Mouse (Mus musculus) lung, postnatal 10 days (tissue): ENCODE results near the gene Carns1.
"Not testable (repeated sequence)": the region's sequence is repeated elsewhere in the genome, so short reads cannot be mapped to it uniquely, and the experiment has no call there.

Experiments
- DNase-seq: peaks from one replicate; pipeline ENCODE4 v3.0.0; 2021

The Carns1 gene

DNA sequence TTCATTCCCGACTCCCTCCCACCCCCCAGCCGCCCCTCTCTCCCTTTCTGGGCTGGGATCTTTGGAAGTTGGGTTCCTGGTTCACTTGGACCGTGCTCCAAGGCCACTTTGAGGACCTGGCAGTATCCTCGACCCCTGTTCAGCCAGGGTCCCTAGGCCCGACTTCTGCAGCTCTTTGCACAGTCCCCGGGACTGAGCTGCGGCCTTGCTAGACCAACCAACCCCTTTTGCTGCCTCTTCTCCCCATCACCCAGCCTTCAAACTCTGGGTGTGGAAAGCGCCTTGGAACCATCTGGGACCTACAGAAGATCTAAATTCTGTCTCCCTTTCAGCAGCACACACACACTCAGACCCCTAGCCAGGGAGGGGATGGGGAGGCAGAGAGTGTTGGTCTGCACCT is 26.5 kb downstream of the Carns1 start:
- DNase-seq, result no peak

DNA sequence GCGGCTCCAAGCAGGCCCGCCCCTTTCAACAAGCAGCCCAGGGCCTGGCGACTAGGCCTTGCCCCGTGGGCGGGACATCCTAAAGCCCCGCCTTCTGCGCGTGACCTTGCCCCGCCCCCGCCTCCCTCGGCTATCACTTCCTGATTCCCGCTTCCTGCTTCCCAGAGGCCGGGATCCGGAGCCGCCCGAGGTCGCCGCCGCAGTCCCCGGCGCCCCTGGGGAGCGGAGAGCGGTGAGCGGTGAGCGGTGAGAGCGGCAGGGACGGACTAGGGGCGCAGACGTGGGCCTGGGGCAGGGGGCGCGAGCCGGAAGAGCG is 26.8 kb downstream of the Carns1 start, which contains the start of gene Coro1b:
Gene Coro1b (plus strand): TSS at position 129 of the 316 bp plus-strand sequence.
- DNase-seq, result peak; percentile 98

GRCm38 (mm10) chr19:4147782-4148490 is 27.3 kb downstream of the Carns1 start:
- no peak for DNase-seq

- no peak for DNase-seq
Observed at GRCm38 (mm10) chr19:4147022-4147405, 28.3 kb downstream of the Carns1 start.

DNA sequence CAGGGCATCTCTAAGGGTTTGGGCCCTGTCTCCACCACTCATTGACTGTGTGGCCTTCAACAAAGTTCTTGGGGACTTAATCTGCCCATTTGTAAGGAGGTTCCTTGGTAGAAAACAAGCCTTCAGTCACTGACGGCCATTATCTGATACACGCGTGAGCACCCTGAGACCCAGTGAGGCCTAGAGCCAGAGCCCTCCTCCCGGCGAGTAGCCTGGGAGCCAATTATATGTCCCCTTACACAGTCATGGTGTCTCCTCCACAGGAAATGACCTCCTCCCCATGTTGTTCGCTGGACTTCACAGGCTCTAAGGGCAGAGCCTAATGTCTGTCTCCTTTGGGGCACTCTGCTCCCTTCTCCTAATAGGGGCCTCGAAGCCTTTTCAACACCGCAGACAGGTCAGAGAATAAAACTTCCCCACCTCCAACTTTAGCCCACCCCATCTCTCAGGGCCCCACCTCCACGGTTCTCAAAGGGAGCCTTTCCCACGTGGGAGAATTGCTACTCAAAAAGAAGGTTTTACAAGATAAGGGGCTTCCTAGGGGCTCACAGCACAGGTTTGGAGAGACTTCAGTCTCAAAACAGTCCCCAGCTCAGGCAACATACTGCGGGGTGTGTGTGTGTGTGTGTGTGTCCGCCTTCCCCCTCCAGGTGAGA is 28.8 kb downstream of the Carns1 start:
- DNase-seq, result no peak

GRCm38 (mm10) chr19:4145936-4146335 is 29.3 kb downstream of the Carns1 start:
- DNase-seq, result no peak

- DNase-seq, result no peak
Observed at GRCm38 (mm10) chr19:4144550-4145498, 30.5 kb downstream of the Carns1 start.

- no peak for DNase-seq
Observed at GRCm38 (mm10) chr19:4143759-4144268, 31.5 kb downstream of the Carns1 start, which contains the start of gene Cabp4. TSS of gene Cabp4 (minus strand) at chr19:4144033.

GRCm38 (mm10) chr19:4142416-4143173 is 32.7 kb downstream of the Carns1 start:
- DNase-seq, result no peak

- DNase-seq, result no peak
Observed at GRCm38 (mm10) chr19:4140147-4140546, 35.1 kb downstream of the Carns1 start.

GRCm38 (mm10) chr19:4139446-4139845 is 35.8 kb downstream of the Carns1 start, which contains the start of gene Gpr152:
TSS of gene Gpr152 (plus strand) at chr19:4139787.
- no peak for DNase-seq

GRCm38 (mm10) chr19:4137913-4138312 is 37.4 kb downstream of the Carns1 start:
- DNase-seq, result no peak

- DNase-seq, result no peak
Observed at GRCm38 (mm10) chr19:4136463-4136862, 38.8 kb downstream of the Carns1 start.

GRCm38 (mm10) chr19:4135963-4136345 is 39.3 kb downstream of the Carns1 start:
- not testable (repeated sequence) for DNase-seq

- DNase-seq, result not testable (repeated sequence)
Observed at GRCm38 (mm10) chr19:4135229-4135962, 39.9 kb downstream of the Carns1 start.

DNA sequence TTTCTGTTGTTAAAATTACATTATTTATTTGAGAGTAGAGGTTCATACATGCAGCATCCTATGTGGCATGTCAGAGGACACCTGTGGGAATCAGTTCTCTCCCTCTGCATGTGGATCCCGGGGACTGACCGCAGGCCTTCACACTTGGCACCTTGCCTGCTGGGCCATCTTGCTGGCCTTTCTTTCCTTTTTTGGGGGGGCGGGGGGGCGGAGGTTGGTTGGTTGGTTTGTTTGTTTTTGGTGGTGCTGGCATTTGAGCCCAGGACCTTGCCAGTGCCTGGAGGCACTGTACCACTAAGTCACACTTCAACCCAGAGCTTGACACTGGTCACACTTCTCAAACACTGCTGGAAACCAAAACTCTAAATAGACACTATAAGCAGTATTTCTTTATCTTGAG is 40.9 kb downstream of the Carns1 start:
- DNase-seq, result no peak

DNA sequence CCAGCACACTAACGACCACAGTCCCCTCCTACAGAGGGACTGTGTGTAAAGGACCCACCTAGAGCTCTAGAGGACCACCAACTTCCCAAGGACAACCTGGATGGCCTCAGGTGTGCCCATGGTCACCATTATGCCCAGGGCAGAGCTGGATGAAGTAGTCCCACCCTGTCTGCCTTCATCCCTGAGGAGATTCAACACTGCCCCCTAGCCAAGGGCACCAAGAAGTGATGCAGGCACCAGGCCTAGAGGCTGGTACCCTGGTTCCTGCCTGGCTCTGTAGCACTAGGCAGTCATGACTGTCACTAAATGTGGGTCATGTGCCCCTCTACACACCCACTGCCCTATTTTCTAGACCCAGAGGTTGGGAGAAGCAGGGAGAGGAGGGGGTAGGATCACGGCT is 43.5 kb downstream of the Carns1 start:
- no peak for DNase-seq

GRCm38 (mm10) chr19:4131075-4131474 is 44.2 kb downstream of the Carns1 start:
- DNase-seq, result no peak

DNA sequence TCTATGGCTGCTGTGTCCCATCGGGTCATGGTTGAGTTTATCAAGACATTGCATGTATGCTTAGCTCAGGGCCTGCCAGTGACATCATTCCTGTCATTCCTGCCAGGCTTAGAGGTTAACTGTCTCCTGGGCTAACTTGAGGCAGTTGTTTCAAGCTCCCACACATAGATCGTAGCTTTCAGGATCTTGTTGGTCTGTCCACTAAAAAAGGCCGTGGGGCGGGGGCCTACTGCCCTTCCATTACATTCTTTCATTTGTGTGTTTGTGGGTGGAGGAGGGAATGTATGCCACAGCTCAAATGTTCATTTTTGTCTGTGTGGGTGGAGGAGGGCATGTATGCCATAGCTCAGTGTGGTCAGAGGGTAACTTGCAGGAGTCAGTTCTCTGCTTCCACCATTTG is 45.2 kb downstream of the Carns1 start:
- DNase-seq, result no peak

- no peak for DNase-seq
Observed at GRCm38 (mm10) chr19:4129462-4129861, 45.8 kb downstream of the Carns1 start.

- no peak for DNase-seq
Observed at GRCm38 (mm10) chr19:4126759-4127495, 48.4 kb downstream of the Carns1 start.
